Mouse (Mus musculus): ENCODE results near the gene Gtf3c5. TPM values are rescaled to one million over a fixed set of nuclear protein-coding genes. Genes with fewer than 3 reads are reported as not detected.

Gtf3c5 gene
- polyA plus RNA-seq, 1 experiment = not detected

- no peak for TF ChIP-seq POLR2A (IDR thresholded peaks at IDR 0.05; ENCODE audit: insufficient read depth, low read depth, low read length)
- TF ChIP-seq CTCF (IDR thresholded peaks at IDR 0.05; ENCODE audit: insufficient read depth, low read depth, low read length) = no peak
- 61% methylated on average over 4 of the region's 4 CpGs for WGBS
- Histone ChIP-seq H3K4me3 (ENCODE audit: insufficient read depth, low read depth, low read length) (peak overlapping the region; percentile 17; the same call in 1 of the 2 replicates), H3K27ac (ENCODE audit: insufficient read depth, low read depth, low read length) (peak overlapping the region; percentile 54; the same call in 1 of the 2 replicates), H3K4me1 (ENCODE audit: control insufficient read depth, insufficient read depth, low read length) (peaks cover 80% of the 10 kb centered on the region)
Observed at GRCm38 (mm10) chr2:28536166-28536565, 47.4 kb downstream of the Gtf3c5 start.

DNA sequence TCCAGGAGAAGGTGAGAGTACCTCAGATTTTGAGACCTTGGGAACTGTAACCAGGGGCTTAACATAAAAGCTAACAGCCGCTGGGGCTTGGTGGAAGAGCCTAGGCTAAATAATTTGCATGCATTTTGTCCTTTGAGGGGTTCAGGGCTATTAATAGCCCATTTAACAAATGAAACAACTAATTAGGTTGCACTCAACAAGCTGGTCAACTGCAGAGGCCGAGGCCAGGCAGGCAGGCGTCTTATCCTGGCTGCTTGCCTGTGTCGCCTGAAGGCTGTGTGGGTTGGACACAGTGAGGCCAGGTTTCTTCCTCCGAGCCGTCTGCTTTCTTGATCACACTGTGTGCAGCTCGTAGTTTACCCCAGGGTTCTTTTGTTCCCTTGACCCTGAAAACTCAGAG lies 47.9 kb downstream of the Gtf3c5 start:
- Histone ChIP-seq H3K4me1 (ENCODE audit: control insufficient read depth, insufficient read depth, low read length) (peaks cover 83% of the 10 kb centered on the region), H3K27ac (ENCODE audit: insufficient read depth, low read depth, low read length) (peak overlapping the region; percentile 54; the same call in 1 of the 2 replicates), H3K4me3 (ENCODE audit: insufficient read depth, low read depth, low read length) (peak overlapping the region; percentile 62)
- TF ChIP-seq POLR2A (IDR thresholded peaks at IDR 0.05; ENCODE audit: insufficient read depth, low read depth, low read length) (no peak), CTCF (IDR thresholded peaks at IDR 0.05; ENCODE audit: insufficient read depth, low read depth, low read length) (no peak)
- 21% methylated on average over 7 of the region's 7 CpGs for WGBS

- H3K4me1 ChIP-seq (ENCODE audit: control insufficient read depth, insufficient read depth, low read length) = peaks cover 83% of the 10 kb centered on the region
- WGBS = 17% methylated on average over 4 of the region's 4 CpGs
- H3K27ac ChIP-seq (ENCODE audit: insufficient read depth, low read depth, low read length) = peak overlapping the region; percentile 54
- peak overlapping the region; percentile 62 for H3K4me3 ChIP-seq (ENCODE audit: insufficient read depth, low read depth, low read length)
- TF ChIP-seq POLR2A (IDR thresholded peaks at IDR 0.05; ENCODE audit: insufficient read depth, low read depth, low read length) = no peak
- no peak for TF ChIP-seq CTCF (IDR thresholded peaks at IDR 0.05; ENCODE audit: insufficient read depth, low read depth, low read length)
Observed at GRCm38 (mm10) chr2:28535263-28535540, 48.3 kb downstream of the Gtf3c5 start.

- Histone ChIP-seq H3K27ac (ENCODE audit: insufficient read depth, low read depth, low read length) (peak overlapping the region; percentile 54), H3K4me3 (ENCODE audit: insufficient read depth, low read depth, low read length) (peak overlapping the region; percentile 62), H3K4me1 (ENCODE audit: control insufficient read depth, insufficient read depth, low read length) (peaks cover 84% of the 10 kb centered on the region)
- WGBS = 22% methylated on average over 11 of the region's 11 CpGs
- TF ChIP-seq POLR2A (IDR thresholded peaks at IDR 0.05; ENCODE audit: insufficient read depth, low read depth, low read length) (no peak), CTCF (IDR thresholded peaks at IDR 0.05; ENCODE audit: insufficient read depth, low read depth, low read length) (no peak)
Observed at GRCm38 (mm10) chr2:28534436-28535262, 48.9 kb downstream of the Gtf3c5 start.

DNA sequence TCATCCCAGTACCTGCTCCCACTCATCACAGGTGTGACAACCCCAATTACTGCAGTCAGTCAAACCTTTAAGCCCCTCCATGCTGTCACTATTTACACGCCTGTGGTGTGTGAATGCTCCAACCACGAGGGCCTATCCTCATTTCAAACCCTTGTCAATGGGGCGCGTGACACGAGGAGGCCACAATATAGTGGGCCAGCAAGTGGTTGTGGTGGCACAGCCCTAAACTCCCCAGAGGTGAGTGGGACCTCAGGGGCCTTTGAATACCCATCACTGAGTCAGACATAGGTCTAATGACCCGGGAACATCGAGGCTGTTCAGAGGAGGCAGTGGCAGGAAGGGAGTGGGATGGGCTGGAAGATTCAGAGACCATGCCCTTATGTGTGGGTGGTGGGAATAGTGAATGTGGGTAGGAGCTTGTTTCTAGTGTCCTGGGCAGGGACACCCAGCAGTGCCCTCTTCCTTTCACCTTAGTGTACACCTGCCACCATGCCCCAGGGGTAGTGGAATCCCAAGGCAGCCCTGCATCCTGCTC lies 49.6 kb downstream of the Gtf3c5 start:
- 20% methylated on average over 7 of the region's 7 CpGs for WGBS
- Histone ChIP-seq H3K4me3 (ENCODE audit: insufficient read depth, low read depth, low read length) (peak overlapping the region; percentile 62), H3K27ac (ENCODE audit: insufficient read depth, low read depth, low read length) (peak overlapping the region; percentile 54), H3K4me1 (ENCODE audit: control insufficient read depth, insufficient read depth, low read length) (peaks cover 80% of the 10 kb centered on the region)
- TF ChIP-seq CTCF (IDR thresholded peaks at IDR 0.05; ENCODE audit: insufficient read depth, low read depth, low read length) (no peak), POLR2A (IDR thresholded peaks at IDR 0.05; ENCODE audit: insufficient read depth, low read depth, low read length) (no peak)

GRCm38 (mm10) chr2:28532938-28533771 lies 50.4 kb downstream of the Gtf3c5 start:
- TF ChIP-seq POLR2A (IDR thresholded peaks at IDR 0.05; ENCODE audit: insufficient read depth, low read depth, low read length) (peak; percentile 87), CTCF (IDR thresholded peaks at IDR 0.05; ENCODE audit: insufficient read depth, low read depth, low read length) (no peak)
- Histone ChIP-seq H3K4me1 (ENCODE audit: control insufficient read depth, insufficient read depth, low read length) (peaks cover 76% of the 10 kb centered on the region), H3K4me3 (ENCODE audit: insufficient read depth, low read depth, low read length) (peak overlapping the region; percentile 62), H3K27ac (ENCODE audit: insufficient read depth, low read depth, low read length) (peak overlapping the region; percentile 71)
- 3% methylated on average over 49 of the region's 49 CpGs for WGBS

DNA sequence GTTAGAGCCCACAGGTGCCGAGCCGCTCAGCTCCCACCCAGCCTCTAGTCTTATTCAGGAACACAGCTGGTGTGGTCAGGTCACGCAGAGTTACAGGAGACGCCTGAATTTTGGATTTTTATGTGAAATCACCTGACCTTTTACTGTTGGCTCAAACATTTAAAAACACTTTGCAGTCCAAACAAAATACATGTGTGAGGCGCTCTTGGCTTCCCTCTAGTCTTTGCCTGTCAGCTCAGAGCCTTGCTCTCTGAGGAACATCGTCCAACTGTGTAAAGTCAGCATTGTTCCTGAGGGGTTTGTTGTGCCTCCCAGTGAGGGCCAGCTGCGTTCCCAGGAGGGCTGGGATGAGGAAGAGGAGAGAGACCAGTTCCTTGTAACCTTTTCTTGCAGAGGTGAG lies 53.2 kb downstream of the Gtf3c5 start:
- Histone ChIP-seq H3K4me3 (ENCODE audit: insufficient read depth, low read depth, low read length) (no peak overlapping the region), H3K27ac (ENCODE audit: insufficient read depth, low read depth, low read length) (no peak overlapping the region; the same call in 1 of the 2 replicates), H3K4me1 (ENCODE audit: control insufficient read depth, insufficient read depth, low read length) (peaks cover 71% of the 10 kb centered on the region)
- WGBS = 72% methylated on average over 7 of the region's 7 CpGs
- no peak for TF ChIP-seq POLR2A (IDR thresholded peaks at IDR 0.05; ENCODE audit: insufficient read depth, low read depth, low read length)
- no peak for TF ChIP-seq CTCF (IDR thresholded peaks at IDR 0.05; ENCODE audit: insufficient read depth, low read depth, low read length)

- Histone ChIP-seq H3K4me1 (ENCODE audit: control insufficient read depth, insufficient read depth, low read length) (peaks cover 71% of the 10 kb centered on the region), H3K4me3 (ENCODE audit: insufficient read depth, low read depth, low read length) (no peak overlapping the region), H3K27ac (ENCODE audit: insufficient read depth, low read depth, low read length) (no peak overlapping the region)
- 82% methylated on average over 4 of the region's 4 CpGs for WGBS
- TF ChIP-seq POLR2A (IDR thresholded peaks at IDR 0.05; ENCODE audit: insufficient read depth, low read depth, low read length) = no peak
- TF ChIP-seq CTCF (IDR thresholded peaks at IDR 0.05; ENCODE audit: insufficient read depth, low read depth, low read length) = no peak
Observed at GRCm38 (mm10) chr2:28529856-28530255, 53.7 kb downstream of the Gtf3c5 start.

GRCm38 (mm10) chr2:28528354-28528730 lies 55.2 kb downstream of the Gtf3c5 start:
- no peak overlapping the region for H3K27ac ChIP-seq (ENCODE audit: insufficient read depth, low read depth, low read length)
- WGBS = 85% methylated on average over 7 of the region's 7 CpGs
- no peak overlapping the region for H3K4me3 ChIP-seq (ENCODE audit: insufficient read depth, low read depth, low read length)
- peaks cover 72% of the 10 kb centered on the region for H3K4me1 ChIP-seq (ENCODE audit: control insufficient read depth, insufficient read depth, low read length)
- TF ChIP-seq CTCF (IDR thresholded peaks at IDR 0.05; ENCODE audit: insufficient read depth, low read depth, low read length) = no peak
- no peak for TF ChIP-seq POLR2A (IDR thresholded peaks at IDR 0.05; ENCODE audit: insufficient read depth, low read depth, low read length)
